Mouse (Mus musculus) heart, adult 2 months (tissue): ENCODE data around the gene Spsb1. TPM values are rescaled to one million over a fixed set of nuclear protein-coding genes. Genes with fewer than 3 reads are reported as not detected.

Source experiments
- DNase-seq, 2 experiments: peaks; one replicate each; pipeline ENCODE4 v3.0.0; 2021
- H3K27ac ChIP-seq: fragments of 200-600 bp; 2 replicates; pipeline ENCODE4 v1.8.1; 2022
- H3K27me3 ChIP-seq: fragments of 200-500 bp; 2 replicates; pipeline ENCODE4 v1.6.1; 2012; ENCODE audit warnings: mild to moderate bottlenecking, low read length, inconsistent platforms, mixed read lengths; ENCODE audit not compliant: control insufficient read depth, insufficient read depth
- H3K36me3 ChIP-seq: fragments of 200-500 bp; 2 replicates; pipeline ENCODE4 v1.6.1; 2012; ENCODE audit warnings: low read length, inconsistent platforms; ENCODE audit not compliant: control insufficient read depth, insufficient read depth
- H3K4me1 ChIP-seq: fragments of 200-500 bp; 2 replicates; pipeline ENCODE4 v1.6.1; 2011; ENCODE audit warnings: low read length; ENCODE audit not compliant: control insufficient read depth, insufficient read depth
- H3K4me3 ChIP-seq: fragments of 200-600 bp; 2 replicates; pipeline ENCODE4 v1.8.1; 2022
- H3K79me2 ChIP-seq: fragments of 200-500 bp; replicated peaks from 2 replicates; pipeline ENCODE4 v1.6.1; 2012; ENCODE audit warnings: mild to moderate bottlenecking, inconsistent platforms, low read length, moderate library complexity, mixed read lengths; ENCODE audit not compliant: control insufficient read depth, insufficient read depth
- H3K9ac ChIP-seq: fragments of 200-500 bp; 2 replicates; pipeline ENCODE4 v1.6.1; 2012; ENCODE audit warnings: low read depth, mild to moderate bottlenecking, control low read depth, inconsistent platforms, low read length, mixed read lengths
- CTCF ChIP-seq: fragments of 200-600 bp; IDR thresholded peaks from 2 replicates; pipeline ENCODE4 v1.8.1; 2022; ENCODE audit warnings: antibody characterized with exemption, mild to moderate bottlenecking, moderate library complexity
- EP300 ChIP-seq: fragments of 200-500 bp; IDR thresholded peaks from 2 replicates; pipeline ENCODE4 v1.6.1; 2011; ENCODE audit warnings: low read depth, low read length, control low read depth; ENCODE audit not compliant: insufficient read depth
- POLR2A ChIP-seq: fragments of 200-500 bp; IDR thresholded peaks from 2 replicates; pipeline ENCODE4 v1.6.1; 2011; ENCODE audit warnings: mild to moderate bottlenecking, low read depth, low read length, control low read depth; ENCODE audit not compliant: insufficient read depth
- WGBS: fragments of 180-500 bp; shearing (Covaris S2); methylation state at CpG from one replicate; pipeline ENCODE4 v1.1.7; 2018; 5-methylcytosine and 5-hydroxymethylcytosine counted together
- intact Hi-C: fragments of 180-260 bp; cut with DNase I; formaldehyde crosslinking; loops from one replicate; pipeline ENCODE4 v1.15.1; 2025
- polyA plus RNA-seq: library from polyadenylated mRNA; depleted of rRNA; stranded (reverse); fragments of >200 nt; gene quantifications from 2 replicates; pipeline ENCODE4 v1.2.3, GENCODE M21; 2012
- total RNA-seq, 2 experiments: library from RNA; stranded (reverse); gene quantifications; 2 replicates each; pipeline ENCODE4 v1.2.3; 2021

Gene Spsb1
- total and polyA plus RNA-seq, 3 experiments = 28.3 to 35.3 (median 32.2) TPM

DNA sequence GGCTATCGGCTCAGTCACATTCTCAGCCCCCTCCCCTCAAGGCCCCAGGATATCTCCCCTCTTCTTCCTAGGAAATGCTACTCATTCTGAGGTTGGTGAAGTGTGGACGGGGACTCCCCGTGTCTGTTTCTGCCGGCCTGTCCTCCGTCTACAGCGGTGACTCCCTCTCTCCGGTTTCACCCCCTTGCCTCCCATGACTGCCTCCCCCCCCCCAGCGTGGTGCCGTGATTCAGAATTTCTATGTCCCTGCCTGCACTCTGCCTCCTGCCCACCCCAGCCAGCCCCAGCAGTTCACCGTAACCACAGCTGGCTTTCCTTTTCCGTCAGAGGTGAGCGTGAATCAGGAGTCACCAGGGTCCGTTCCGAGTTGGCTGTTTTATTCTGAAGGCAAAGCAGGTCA, 86.1 kb downstream of the Spsb1 start:
- Histone ChIP-seq H3K9ac (no peak overlapping the region), H3K4me3 (no peak overlapping the region), H3K79me2 (no peaks in the 10 kb centered on the region), H3K27me3 (no peaks in the 10 kb centered on the region), H3K27ac (no peak overlapping the region; the same call in 1 of the 2 replicates), H3K36me3 (no peaks in the 10 kb centered on the region), H3K4me1 (no peaks in the 10 kb centered on the region)
- TF ChIP-seq POLR2A (no peak), EP300 (no peak), CTCF (no peak)
- no peak for DNase-seq
- intact Hi-C loops = no loop called here
- 87% methylated on average over 14 of the region's 14 CpGs for WGBS

DNA sequence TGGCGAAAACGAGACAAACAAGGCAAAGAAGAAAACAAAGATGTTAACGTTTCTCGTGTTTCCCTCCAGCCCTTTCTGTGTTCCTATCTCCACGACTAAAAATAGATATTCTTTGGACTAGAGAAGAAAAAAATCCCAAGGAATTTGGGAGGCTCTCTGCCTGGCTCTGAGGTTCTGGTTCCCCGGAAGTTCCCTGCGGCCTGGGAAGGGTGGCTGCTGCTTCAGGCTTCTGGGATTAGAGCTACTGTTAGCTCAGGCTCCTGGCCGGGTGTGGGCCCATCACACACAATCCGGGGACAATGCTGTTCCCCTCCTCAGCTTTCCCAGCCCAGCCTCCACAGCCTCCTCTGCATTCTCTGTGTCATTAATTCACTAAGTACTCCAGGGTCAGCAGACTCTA, 86.8 kb downstream of the Spsb1 start:
- 29% methylated on average over 9 of the region's 9 CpGs for WGBS
- Histone ChIP-seq H3K9ac (no peak overlapping the region), H3K27ac (peak overlapping the region; percentile 47)

DNA sequence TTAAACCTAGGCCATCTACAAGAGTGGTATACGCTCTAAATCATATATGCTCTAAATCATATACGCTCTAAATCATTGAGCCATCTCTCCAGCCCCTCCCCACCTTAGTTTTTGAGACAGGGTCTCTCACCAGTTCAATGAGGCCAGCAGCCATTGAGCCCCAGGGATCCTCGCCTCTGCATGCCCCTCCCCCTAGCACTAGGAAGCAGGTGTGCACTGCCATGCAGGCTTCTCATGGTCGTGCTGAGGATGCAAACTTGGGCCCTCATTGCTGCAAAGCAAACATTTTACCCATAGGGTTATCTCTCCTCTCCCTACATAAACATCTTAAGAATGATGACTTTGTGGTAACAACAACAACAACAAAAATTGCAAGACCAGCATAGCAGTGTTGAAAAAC, 87.5 kb downstream of the Spsb1 start:
- intact Hi-C loops = no loop called here
- Histone ChIP-seq H3K9ac (no peak overlapping the region), H3K4me3 (no peak overlapping the region), H3K4me1 (no peaks in the 10 kb centered on the region), H3K27ac (peak overlapping the region; percentile 47; the same call in 1 of the 2 replicates), H3K79me2 (no peaks in the 10 kb centered on the region), H3K27me3 (no peaks in the 10 kb centered on the region), H3K36me3 (no peaks in the 10 kb centered on the region)
- no peak for DNase-seq
- 82% methylated on average over 4 of the region's 4 CpGs for WGBS
- no peak for TF ChIP-seq POLR2A
- TF ChIP-seq EP300 = no peak
- TF ChIP-seq CTCF = no peak

More for the DNA sequence above, 86.8 kb downstream of the Spsb1 start:
- DNase-seq = no peak
- no peak for TF ChIP-seq CTCF
- no peak for TF ChIP-seq EP300
- no peak for TF ChIP-seq POLR2A
- no peaks in the 10 kb centered on the region for H3K27me3 ChIP-seq
- H3K4me1 ChIP-seq = no peaks in the 10 kb centered on the region
- intact Hi-C loops = no loop called here
- no peak overlapping the region for H3K4me3 ChIP-seq
- no peaks in the 10 kb centered on the region for H3K36me3 ChIP-seq
- H3K79me2 ChIP-seq = no peaks in the 10 kb centered on the region

DNA sequence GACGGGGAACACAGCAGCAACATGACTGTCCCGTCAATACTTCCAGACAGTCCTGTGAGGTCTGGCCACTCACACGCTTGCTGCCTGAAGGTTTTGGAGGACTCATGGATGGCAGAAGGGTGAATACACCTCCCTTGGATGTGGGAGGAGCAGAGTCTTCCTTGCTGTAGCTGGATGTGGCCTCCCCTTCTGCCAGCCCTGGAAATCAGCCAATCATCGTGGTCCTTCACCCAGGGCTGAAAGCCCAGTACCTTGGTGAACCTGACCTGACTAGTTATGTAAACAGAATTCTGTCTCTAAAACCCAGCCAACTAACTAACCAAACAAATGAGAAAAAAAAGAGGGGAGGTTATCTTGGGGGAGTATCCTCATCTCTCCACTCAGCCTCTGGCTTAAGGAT, 90.4 kb downstream of the Spsb1 start:
- Histone ChIP-seq H3K4me3 (no peak overlapping the region), H3K27ac (no peak overlapping the region), H3K79me2 (no peaks in the 10 kb centered on the region), H3K36me3 (no peaks in the 10 kb centered on the region), H3K4me1 (no peaks in the 10 kb centered on the region), H3K9ac (no peak overlapping the region), H3K27me3 (no peaks in the 10 kb centered on the region)
- no peak for DNase-seq
- 63% methylated on average over 4 of the region's 4 CpGs for WGBS
- intact Hi-C loops = no loop called here
- TF ChIP-seq EP300 (no peak), POLR2A (no peak), CTCF (no peak)

DNA sequence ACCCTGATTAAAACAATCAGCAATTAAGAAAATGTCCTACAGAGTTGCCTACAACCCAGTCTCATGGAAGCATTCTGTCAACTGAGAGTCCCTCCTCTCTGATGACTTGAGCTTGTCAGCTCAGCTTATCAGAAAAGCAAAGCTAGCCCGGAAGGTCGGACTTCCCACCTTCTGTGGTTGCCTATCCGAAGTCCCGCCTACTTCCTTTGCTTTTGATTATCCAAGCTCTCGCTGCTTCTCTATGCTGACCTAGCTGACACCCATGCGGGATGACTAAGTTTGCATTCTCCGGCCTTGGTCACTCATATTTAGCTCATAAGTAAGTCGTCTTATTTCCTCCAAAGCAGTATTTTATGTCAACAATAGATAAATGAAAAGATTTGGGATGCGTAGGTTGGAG, 91.3 kb downstream of the Spsb1 start:
- Histone ChIP-seq H3K4me3 (no peak overlapping the region), H3K9ac (no peak overlapping the region), H3K4me1 (no peaks in the 10 kb centered on the region), H3K79me2 (no peaks in the 10 kb centered on the region), H3K27me3 (no peaks in the 10 kb centered on the region), H3K36me3 (no peaks in the 10 kb centered on the region), H3K27ac (no peak overlapping the region)
- DNase-seq = no peak
- WGBS = 45% methylated on average over 9 of the region's 9 CpGs
- intact Hi-C loops = no loop called here
- no peak for TF ChIP-seq CTCF
- TF ChIP-seq EP300 = no peak
- no peak for TF ChIP-seq POLR2A

DNA sequence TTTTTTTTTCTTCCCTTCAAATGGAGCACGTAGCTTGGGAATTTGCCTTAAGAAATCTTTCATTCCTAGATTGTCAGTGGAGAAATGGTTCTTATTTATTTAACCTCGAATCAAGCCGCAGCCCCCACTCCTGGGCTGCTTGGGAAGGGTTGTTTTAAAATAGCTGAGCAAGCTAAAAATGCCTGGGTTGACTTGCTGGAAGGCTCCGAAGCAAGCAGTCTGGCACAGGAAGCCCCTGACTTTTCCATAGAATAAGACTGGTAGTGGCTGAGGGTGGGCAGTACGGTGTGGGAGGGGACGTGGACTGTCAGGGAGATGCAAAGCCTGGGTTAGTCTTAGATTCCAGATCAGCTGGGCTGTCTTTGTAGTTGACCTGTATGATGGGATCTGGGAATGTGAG, 94.5 kb downstream of the Spsb1 start:
- no peak for DNase-seq
- Histone ChIP-seq H3K79me2 (no peaks in the 10 kb centered on the region), H3K4me3 (no peak overlapping the region), H3K27ac (no peak overlapping the region), H3K9ac (no peak overlapping the region), H3K27me3 (no peaks in the 10 kb centered on the region), H3K36me3 (no peaks in the 10 kb centered on the region), H3K4me1 (0 out of 2 replicates have a peak, but pooled peaks cover 2% of the 10 kb centered on the region)
- WGBS = 68% methylated on average over 6 of the region's 6 CpGs
- intact Hi-C loops = no loop called here
- TF ChIP-seq CTCF (no peak), POLR2A (no peak)

DNA sequence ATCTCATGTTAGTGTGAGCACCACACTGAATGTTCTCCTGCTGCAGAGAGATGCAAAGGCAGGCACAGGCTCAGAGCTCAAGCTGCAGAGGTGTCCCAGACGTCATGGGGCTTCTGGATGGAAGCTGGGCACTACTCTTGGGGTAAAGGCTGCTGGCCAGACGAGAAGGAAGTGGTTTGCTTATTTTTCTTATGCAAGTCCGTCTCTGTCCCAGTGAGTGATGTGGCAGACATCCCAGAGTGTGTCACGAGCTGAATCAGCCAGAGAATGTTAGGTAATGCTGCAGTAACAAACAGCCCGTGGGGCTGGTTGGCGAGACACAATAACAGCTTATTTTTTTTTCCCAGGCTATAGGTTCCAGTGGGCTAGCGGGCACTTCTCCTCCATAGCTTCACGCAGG, 96.3 kb downstream of the Spsb1 start:
- H3K9ac ChIP-seq = no peak overlapping the region
- WGBS = 59% methylated on average over 8 of the region's 8 CpGs

More for the DNA sequence above, 96.3 kb downstream of the Spsb1 start:
- Histone ChIP-seq H3K27me3 (no peaks in the 10 kb centered on the region), H3K4me1 (peaks cover 5% of the 10 kb centered on the region; the same call in 1 of the 2 replicates), H3K4me3 (no peak overlapping the region), H3K79me2 (no peaks in the 10 kb centered on the region), H3K27ac (no peak overlapping the region), H3K36me3 (no peaks in the 10 kb centered on the region)
- intact Hi-C loops = no loop called here
- no peak for TF ChIP-seq CTCF
- TF ChIP-seq POLR2A = no peak
- no peak for TF ChIP-seq EP300
- no peak for DNase-seq
